Mouse (Mus musculus): ENCODE data around the gene Jade2.

DNA sequence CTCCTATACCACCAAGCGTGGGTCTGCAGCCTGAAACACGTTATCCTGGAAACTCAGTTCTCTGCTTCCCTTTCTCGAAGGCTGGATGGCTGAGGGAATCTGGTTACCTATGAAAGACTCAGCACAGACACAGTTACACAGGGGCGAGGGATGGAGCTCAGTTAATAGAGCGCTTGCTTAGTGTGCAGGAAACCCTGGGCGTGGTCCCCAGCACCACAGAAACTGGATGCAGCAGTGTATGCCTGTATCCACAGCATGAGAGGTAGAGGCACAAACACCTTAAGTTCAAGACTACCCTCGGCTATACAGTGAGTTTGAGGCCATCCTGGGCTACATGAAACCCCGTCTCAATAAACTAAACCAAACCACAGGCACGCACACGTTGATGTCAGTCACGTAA, 17.5 kb downstream of the Jade2 start:
- TF ChIP-seq POLR2A (IDR thresholded peaks at IDR 0.05; ENCODE audit: insufficient read depth, low read length) (no peak), CTCF (IDR thresholded peaks at IDR 0.05; ENCODE audit: low read depth, low read length) (no peak), EP300 (IDR thresholded peaks at IDR 0.05; ENCODE audit: insufficient read depth, low read depth, low read length) (no peak)
